Mouse (Mus musculus): ENCODE data around the gene Oscar.

GRCm38 (mm10) chr7:3629030-3629429 is 13.1 kb upstream of the Oscar start:
- no peak for TF ChIP-seq POLR2A (IDR thresholded peaks at IDR 0.05; ENCODE audit: borderline replicate concordance, control insufficient read depth, low read depth, low read length)
- TF ChIP-seq CTCF (IDR thresholded peaks at IDR 0.05; ENCODE audit: control insufficient read depth, insufficient read depth, low read length): no peak

Data from bone marrow, adult 2 months (tissue).